Comparison of ENCODE assay signal across 8 mouse cellular contexts in genomic region chr7:130129359-130129960, GRCm38 (mm10).
DNase-seq lines count a peak whose midpoint lies in the region; ATAC-seq and TF ChIP-seq lines count a peak whose summit lies in the region.

No protein-coding gene starts in this region.

- TF ChIP-seq CTCF in gastrocnemius, adult 2 months (IDR thresholded peaks at IDR 0.05): no peak
- no peak for TF ChIP-seq CTCF in forebrain, postnatal 0 days (IDR thresholded peaks at IDR 0.05; ENCODE audit: low read depth)

- no peaks in the 10 kb centered on the region for H3K36me3 ChIP-seq in forebrain, postnatal 0 days (ENCODE audit: insufficient read depth)
- no peaks in the 10 kb centered on the region for H3K36me3 ChIP-seq in midbrain, embryonic 14.5 days (ENCODE audit: control insufficient read depth, insufficient read depth, low read length)
- no peaks in the 10 kb centered on the region for H3K36me3 ChIP-seq in liver, embryonic 12.5 days

- ATAC-seq in forebrain, postnatal 0 days: 0 out of 2 replicates have a peak, but pooled peaks have one; percentile 43
- no peak for ATAC-seq in midbrain, embryonic 14.5 days (ENCODE audit: low FRiP score, low TSS enrichment)
- no peak for ATAC-seq in liver, embryonic 12.5 days

- WGBS in forebrain, postnatal 0 days: 17% methylated on average over 16 of the region's 16 CpGs
- WGBS in midbrain, embryonic 14.5 days: 19% methylated on average over 16 of the region's 16 CpGs
- WGBS in liver, embryonic 12.5 days (ENCODE audit: insufficient replicate concordance): 43% methylated on average over 16 of the region's 16 CpGs

- DNase-seq in gastrocnemius, adult 2 months: no peak
- DNase-seq in gastrocnemius, postnatal 10 days: no peak
- DNase-seq in cerebellum, adult 9-10 months: peak; percentile 41
- peak; percentile 62 for DNase-seq in forebrain, postnatal 0 days
- DNase-seq in midbrain, embryonic 14.5 days: peak; percentile 56
- no peak for DNase-seq in spleen, postnatal 4 days (ENCODE audit: low spot score in 2 of 2)
- DNase-seq in gastrocnemius, postnatal 25 days: no peak

- no peaks in the 10 kb centered on the region for H3K9me3 ChIP-seq in forebrain, postnatal 0 days (ENCODE audit: low read length)
- H3K9me3 ChIP-seq in midbrain, embryonic 14.5 days (ENCODE audit: control insufficient read depth, low read length): no peaks in the 10 kb centered on the region
- H3K9me3 ChIP-seq in liver, embryonic 12.5 days (replicated peaks): no peaks in the 10 kb centered on the region

- peak overlapping the region; percentile 25; the same call in 1 of the 2 replicates for H3K4me2 ChIP-seq in forebrain, postnatal 0 days (ENCODE audit: low read depth)
- H3K4me2 ChIP-seq in midbrain, embryonic 14.5 days (ENCODE audit: low read length): peak overlapping the region; percentile 21
- no peak overlapping the region for H3K4me2 ChIP-seq in liver, embryonic 12.5 days

- H3K27me3 ChIP-seq in forebrain, postnatal 0 days (ENCODE audit: insufficient read depth, low read length): no peaks in the 10 kb centered on the region
- no peaks in the 10 kb centered on the region for H3K27me3 ChIP-seq in midbrain, embryonic 14.5 days (ENCODE audit: control insufficient read depth, insufficient read depth, low read length)
- no peaks in the 10 kb centered on the region for H3K27me3 ChIP-seq in liver, embryonic 12.5 days (replicated peaks)

- 0 out of 2 replicates have a peak, but pooled peaks cover 3% of the 10 kb centered on the region for H3K4me1 ChIP-seq in forebrain, postnatal 0 days (ENCODE audit: insufficient read depth)
- no peaks in the 10 kb centered on the region for H3K4me1 ChIP-seq in midbrain, embryonic 14.5 days (ENCODE audit: control insufficient read depth, insufficient read depth, low read length)
- H3K4me1 ChIP-seq in liver, embryonic 12.5 days: no peaks in the 10 kb centered on the region

- intact Hi-C loops in gastrocnemius, adult 2 months (cut with DNase I): no loop called here

- H3K27ac ChIP-seq in gastrocnemius, adult 2 months: no peak overlapping the region
- no peak overlapping the region for H3K27ac ChIP-seq in forebrain, postnatal 0 days (ENCODE audit: low read depth, low read length)
- 0 out of 2 replicates have a peak overlapping the region, but pooled peaks have one; percentile 17 for H3K27ac ChIP-seq in midbrain, embryonic 14.5 days (replicated peaks; ENCODE audit: low read depth, low read length)
- no peak overlapping the region for H3K27ac ChIP-seq in liver, embryonic 12.5 days

- H3K9ac ChIP-seq in forebrain, postnatal 0 days: peak overlapping the region; percentile 14; the same call in 1 of the 2 replicates
- no peak overlapping the region for H3K9ac ChIP-seq in midbrain, embryonic 14.5 days (replicated peaks; ENCODE audit: low read length)
- no peak overlapping the region for H3K9ac ChIP-seq in liver, embryonic 12.5 days

- H3K4me3 ChIP-seq in gastrocnemius, adult 2 months: peak overlapping the region; percentile 46
- H3K4me3 ChIP-seq in forebrain, postnatal 0 days (ENCODE audit: low read depth, low read length): no peak overlapping the region
- H3K4me3 ChIP-seq in midbrain, embryonic 14.5 days (replicated peaks; ENCODE audit: low read depth, low read length): no peak overlapping the region
- no peak overlapping the region for H3K4me3 ChIP-seq in liver, embryonic 12.5 days

Comparison
In these comparisons a context has a peak if more than half of its experiments do, and no peak if none do; other contexts are left out.
1. DNase-seq: peak in cerebellum, adult 9-10 months (single experiment), forebrain, postnatal 0 days (single experiment) and midbrain, embryonic 14.5 days (single experiment); none in gastrocnemius, adult 2 months (single experiment), gastrocnemius, postnatal 10 days (single experiment), spleen, postnatal 4 days (0 of 2) and gastrocnemius, postnatal 25 days (single experiment).